Mouse (Mus musculus): ENCODE results near the gene Adora1.

The Adora1 gene

GRCm38 (mm10) chr1:134237438-134237837 is 2.2 kb upstream of the Adora1 start:
- no peak for DNase-seq

- DNase-seq = no peak
Measured at GRCm38 (mm10) chr1:134236142-134236541, 911 bp upstream of the Adora1 start.

- DNase-seq = no peak
Measured at GRCm38 (mm10) chr1:134234455-134235390, 508 bp downstream of the Adora1 start.

GRCm38 (mm10) chr1:134233681-134234454 is 1.4 kb downstream of the Adora1 start:
- DNase-seq = no peak

GRCm38 (mm10) chr1:134232778-134233531 is 2.3 kb downstream of the Adora1 start:
- peak; percentile 63 for DNase-seq

GRCm38 (mm10) chr1:134232326-134232725 is 2.9 kb downstream of the Adora1 start:
- no peak for DNase-seq

- DNase-seq = no peak
Measured at GRCm38 (mm10) chr1:134231681-134232080, 3.5 kb downstream of the Adora1 start.

DNA sequence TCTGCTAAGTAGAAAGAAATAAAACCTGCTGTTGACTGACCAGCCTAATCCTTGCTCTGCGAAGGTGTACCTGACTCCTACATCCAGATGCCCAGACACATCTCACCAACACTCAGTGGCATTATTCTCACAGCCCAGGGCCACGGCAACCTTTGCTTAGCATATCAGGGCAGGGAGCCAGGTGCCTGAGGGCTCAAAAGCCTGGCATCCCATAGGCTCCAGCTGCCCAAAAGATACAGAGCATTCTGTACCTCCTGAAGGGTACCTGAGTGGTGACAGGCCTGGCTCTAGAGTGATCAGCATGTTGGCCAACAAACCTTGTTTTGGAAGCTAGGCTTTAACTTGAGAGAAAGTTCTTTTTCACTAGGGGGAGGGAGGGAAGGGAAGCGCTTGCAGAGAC is 4.0 kb downstream of the Adora1 start:
- no peak for DNase-seq

- no peak for DNase-seq
Measured at GRCm38 (mm10) chr1:134230638-134231228, 4.5 kb downstream of the Adora1 start.

- DNase-seq = no peak
Measured at GRCm38 (mm10) chr1:134229806-134230575, 5.2 kb downstream of the Adora1 start.

DNA sequence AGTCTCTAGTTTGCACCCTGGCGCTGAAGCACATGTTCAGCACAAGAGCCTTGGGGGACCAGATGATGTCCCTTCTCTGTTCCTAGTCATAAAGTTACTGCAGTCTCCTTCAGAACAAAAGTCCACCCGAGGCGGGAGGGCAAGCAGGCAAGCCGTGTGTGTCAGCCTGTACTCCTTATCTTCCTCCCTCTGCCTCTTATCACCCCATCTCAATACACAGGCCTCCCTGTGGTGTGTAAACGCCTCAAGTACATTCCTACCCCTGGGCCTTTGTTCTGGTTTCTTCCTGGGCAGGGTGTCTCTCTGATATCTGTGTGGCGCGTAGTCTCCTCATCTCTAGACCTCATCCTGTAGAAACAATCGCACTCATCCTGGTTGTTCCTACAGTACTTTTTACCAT is 8.5 kb downstream of the Adora1 start:
- DNase-seq = no peak

DNA sequence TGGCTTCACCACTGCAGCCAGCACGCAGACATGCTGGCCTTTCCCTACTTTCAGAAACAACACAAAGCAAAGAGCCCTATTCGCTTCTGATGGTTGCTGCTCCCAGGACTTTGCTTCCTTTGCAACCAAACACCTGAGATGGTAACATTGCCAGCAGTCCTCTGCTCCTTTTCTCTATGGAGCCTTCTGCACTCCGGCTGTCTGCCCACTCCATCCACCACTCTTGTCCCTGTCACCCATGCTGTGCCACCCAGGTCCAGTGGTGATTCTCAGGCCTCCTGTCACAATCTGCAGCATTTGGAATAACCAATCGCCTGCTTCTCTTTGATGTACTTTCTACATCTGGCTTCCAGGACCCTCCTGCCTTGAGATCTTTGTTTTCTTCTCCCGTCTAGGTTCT is 9.9 kb downstream of the Adora1 start:
- no peak for DNase-seq

- no peak for DNase-seq
Measured at GRCm38 (mm10) chr1:134224649-134225227, 10.5 kb downstream of the Adora1 start.

DNA sequence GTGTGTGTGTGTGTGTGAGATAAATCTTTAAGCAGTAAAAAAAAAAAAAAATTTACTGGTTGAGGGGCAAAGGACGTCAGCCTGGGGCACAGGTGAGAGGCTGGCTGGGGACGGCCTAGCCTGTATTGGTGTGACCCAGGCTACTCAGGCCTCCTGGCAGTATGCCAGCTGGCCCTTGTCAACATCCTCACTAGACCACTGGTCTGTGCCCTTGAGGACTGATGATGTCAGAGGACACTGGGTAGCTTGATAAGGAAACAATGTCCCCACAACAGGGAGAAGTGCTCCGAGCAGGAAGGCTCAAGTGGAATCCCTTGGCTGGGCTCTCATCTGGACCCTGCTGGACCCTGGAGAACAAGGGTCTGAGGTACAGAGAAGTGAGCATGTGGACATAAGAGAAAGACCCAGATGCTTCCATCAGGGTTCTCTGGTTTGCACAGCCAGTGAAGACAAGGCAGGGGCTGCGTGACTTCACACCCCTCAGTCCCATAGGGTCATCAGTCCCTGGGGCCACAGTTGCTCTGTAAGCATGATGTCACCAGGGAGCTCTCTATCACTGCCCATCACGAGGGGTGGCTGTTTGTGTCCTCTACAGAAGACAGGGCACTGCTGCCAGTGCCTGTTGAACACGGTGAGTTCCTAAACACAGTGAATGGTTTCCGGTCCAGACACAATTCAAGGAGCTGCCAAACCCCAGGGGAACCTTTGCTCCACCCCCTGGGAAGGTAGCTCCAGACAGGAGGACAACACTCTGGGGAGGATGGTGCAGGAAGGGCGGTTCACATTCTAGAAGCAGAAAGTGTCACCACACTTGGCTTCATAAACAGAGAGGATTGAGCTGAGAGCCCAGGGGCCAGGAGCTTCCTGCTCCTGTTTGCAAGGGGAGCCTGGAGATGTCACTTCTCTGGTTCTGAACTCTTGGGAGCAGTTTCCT is 12.8 kb downstream of the Adora1 start:
- DNase-seq = peak; percentile 73

GRCm38 (mm10) chr1:134221172-134221571 is 14.1 kb downstream of the Adora1 start:
- DNase-seq = no peak

- DNase-seq = no peak
Measured at GRCm38 (mm10) chr1:134219608-134220007, 15.6 kb downstream of the Adora1 start.

GRCm38 (mm10) chr1:134217942-134218341 is 17.3 kb downstream of the Adora1 start:
- no peak for DNase-seq

DNA sequence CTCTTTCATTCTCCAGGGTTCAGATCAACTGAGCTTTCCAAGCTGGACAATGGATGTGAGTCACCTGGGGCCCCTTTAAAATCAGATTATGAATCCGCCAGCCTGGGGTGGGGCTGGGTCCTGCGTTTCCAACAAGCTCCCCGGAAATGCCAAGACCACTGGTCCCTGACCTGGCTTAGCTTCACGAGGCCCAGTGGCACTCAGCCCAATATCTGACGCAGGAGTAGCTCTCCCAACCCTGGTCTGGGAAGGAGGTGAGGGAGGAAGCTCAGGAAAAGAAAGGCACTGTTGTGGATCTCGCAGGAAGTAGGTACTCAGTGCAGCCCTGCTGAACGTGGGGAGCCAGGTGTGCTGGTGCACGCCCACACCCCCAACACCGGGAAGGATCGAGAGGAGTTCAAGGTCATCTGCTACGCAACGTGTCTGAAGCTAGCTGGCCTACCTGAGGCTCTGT is 18.2 kb downstream of the Adora1 start:
- peak; percentile 55 for DNase-seq

- DNase-seq = no peak
Measured at GRCm38 (mm10) chr1:134216629-134216971, 18.6 kb downstream of the Adora1 start.
